Mouse (Mus musculus): ENCODE data around the gene Cmtm7.

- no peak for TF ChIP-seq CTCF (IDR thresholded peaks at IDR 0.05; ENCODE audit: low read depth)
- no peak for TF ChIP-seq EP300 (IDR thresholded peaks at IDR 0.05; ENCODE audit: low read depth)
These were observed 45.7 kb upstream of the Cmtm7 start for GRCm38 (mm10) chr9:114827242-114827852.

Data from liver, embryonic 14.5 days (tissue).